Mouse (Mus musculus) intestine, embryonic 14.5 days (tissue): Measurements from ENCODE around the gene Prpf31. TPM values are rescaled to one million over a fixed set of nuclear protein-coding genes. Genes with fewer than 3 reads are reported as not detected.
"Not testable (repeated sequence)": the region's sequence is repeated elsewhere in the genome, so short reads cannot be mapped to it uniquely, and the experiment has no call there.

Experiments
- ATAC-seq: fragments of 200-750 bp; cut with Nextera tagmentation; replicated peaks from 2 replicates; pipeline ENCODE4 v1.8.0; 2017; ENCODE audit warnings: low read depth, moderate number of reproducible peaks, moderate TSS enrichment, moderate library complexity; ENCODE audit not compliant: low FRiP score, low TSS enrichment
- DNase-seq: peaks from one replicate; pipeline ENCODE4 v3.0.0-alpha.2; 2018; ENCODE audit warnings: low spot score
- H3K27ac ChIP-seq: fragments of 300-500 bp; sonication (generic); 2 replicates; pipeline ENCODE4 v1.5.1; 2014; ENCODE audit warnings: low read depth, mild to moderate bottlenecking, control low read depth
- H3K27me3 ChIP-seq: fragments of 300-500 bp; sonication (generic); replicated peaks from 2 replicates; pipeline ENCODE4 v1.6.1; 2014; ENCODE audit warnings: low read length, control low read depth; ENCODE audit not compliant: control insufficient read depth, insufficient read depth
- H3K36me3 ChIP-seq: fragments of 300-500 bp; sonication (generic); 2 replicates; pipeline ENCODE4 v1.6.1; 2014; ENCODE audit warnings: low read length, control low read depth; ENCODE audit not compliant: control insufficient read depth, insufficient read depth
- H3K4me1 ChIP-seq: fragments of 300-500 bp; sonication (generic); replicated peaks from 2 replicates; pipeline ENCODE4 v1.6.1; 2014; ENCODE audit warnings: low read length, control low read depth, mixed read lengths; ENCODE audit not compliant: control insufficient read depth, insufficient read depth
- H3K4me2 ChIP-seq: fragments of 300-500 bp; sonication (generic); 2 replicates; pipeline ENCODE4 v1.6.1; 2014; ENCODE audit warnings: low read length
- H3K4me3 ChIP-seq: fragments of 300-500 bp; sonication (generic); 2 replicates; pipeline ENCODE4 v1.5.1; 2014; ENCODE audit warnings: low read depth, low read length, control low read depth, mixed read lengths
- H3K9ac ChIP-seq: fragments of 300-500 bp; sonication (generic); 2 replicates; pipeline ENCODE4 v1.6.1; 2014; ENCODE audit warnings: mild to moderate bottlenecking, low read length
- H3K9me3 ChIP-seq: fragments of 300-500 bp; sonication (generic); 2 replicates; pipeline ENCODE4 v1.6.1; 2016; ENCODE audit warnings: low read length, control low read depth; ENCODE audit not compliant: control insufficient read depth
- WGBS: fragments of 180-500 bp; shearing (Covaris S2); extraction: QIAGEN DNeasy Blood & Tissue Kit; methylation state at CpG from one replicate; pipeline ENCODE4 v1.1.7; 2014; 5-methylcytosine and 5-hydroxymethylcytosine counted together
- polyA plus RNA-seq: library from polyadenylated mRNA; unstranded; fragments of >200 nt; fragmentation: Nextera tagmentation; extraction: Ambion mirVana; gene quantifications from 2 replicates; pipeline ENCODE4 v1.2.1, GENCODE M21; 2014

Gene Prpf31
- polyA plus RNA-seq, 1 experiment from 2014 or later: 94.8 TPM

GRCm38 (mm10) chr7:3594686-3595085 is 35.1 kb upstream of the Prpf31 start:
- no peak for DNase-seq
- H3K4me1 ChIP-seq: no peaks in the 10 kb centered on the region
- H3K4me2 ChIP-seq: no peak overlapping the region
- no peaks in the 10 kb centered on the region for H3K27me3 ChIP-seq
- no peak for ATAC-seq
- H3K4me3 ChIP-seq: no peak overlapping the region
- no peaks in the 10 kb centered on the region for H3K36me3 ChIP-seq
- no peaks in the 10 kb centered on the region for H3K9me3 ChIP-seq
- H3K27ac ChIP-seq: no peak overlapping the region
- no peak overlapping the region for H3K9ac ChIP-seq
- 14% methylated on average over 5 of the region's 5 CpGs for WGBS

GRCm38 (mm10) chr7:3595146-3595545 is 34.6 kb upstream of the Prpf31 start:
- 15% methylated on average over 9 of the region's 9 CpGs for WGBS
- H3K36me3 ChIP-seq: no peaks in the 10 kb centered on the region
- H3K27ac ChIP-seq: no peak overlapping the region
- no peak overlapping the region for H3K4me2 ChIP-seq
- H3K4me1 ChIP-seq: no peaks in the 10 kb centered on the region
- no peaks in the 10 kb centered on the region for H3K27me3 ChIP-seq
- ATAC-seq: no peak
- H3K4me3 ChIP-seq: no peak overlapping the region
- H3K9me3 ChIP-seq: no peaks in the 10 kb centered on the region
- H3K9ac ChIP-seq: no peak overlapping the region
- DNase-seq: no peak

GRCm38 (mm10) chr7:3597755-3598154 is 32.0 kb upstream of the Prpf31 start:
- H3K27ac ChIP-seq, H3K4me1 ChIP-seq, DNase-seq, H3K4me3 ChIP-seq, H3K27me3 ChIP-seq, H3K36me3 ChIP-seq, H3K9ac ChIP-seq, H3K4me2 ChIP-seq, H3K9me3 ChIP-seq, ATAC-seq: not testable (repeated sequence)
- WGBS: 58% methylated on average over 1 of the region's 1 CpGs

DNA sequence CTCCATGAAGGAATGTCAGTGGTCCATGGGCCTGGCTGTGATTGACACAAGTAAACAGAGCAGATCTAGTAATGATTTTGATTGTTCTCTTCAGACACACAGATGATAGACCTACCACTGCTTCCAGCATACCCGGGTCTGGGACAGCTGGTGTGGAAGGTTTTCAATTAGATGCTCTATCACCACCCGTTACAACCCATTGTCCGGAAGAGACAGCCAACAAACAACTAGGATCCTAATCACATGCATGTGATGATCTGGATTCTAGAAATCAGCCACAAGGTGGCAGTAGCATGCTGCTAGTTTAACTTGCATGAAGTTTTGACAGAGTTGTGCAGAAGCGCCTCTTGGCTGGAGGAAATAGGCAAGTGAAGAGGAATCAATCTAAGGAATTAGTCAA is 28.7 kb upstream of the Prpf31 start:
- Histone ChIP-seq H3K4me2 (no peak overlapping the region), H3K27me3 (no peaks in the 10 kb centered on the region), H3K4me3 (no peak overlapping the region), H3K9me3 (0 out of 2 replicates have a peak, but pooled peaks cover 2% of the 10 kb centered on the region), H3K27ac (no peak overlapping the region), H3K4me1 (no peaks in the 10 kb centered on the region), H3K36me3 (no peaks in the 10 kb centered on the region), H3K9ac (no peak overlapping the region)
- WGBS: 15% methylated on average over 4 of the region's 4 CpGs
- ATAC-seq (no peak; the same call in 1 of the 2 replicates), DNase-seq (peak; percentile 73)

- Histone ChIP-seq H3K9ac (no peak overlapping the region), H3K4me3 (no peak overlapping the region), H3K4me1 (0 out of 2 replicates have a peak, but pooled peaks cover 2% of the 10 kb centered on the region), H3K9me3 (0 out of 2 replicates have a peak, but pooled peaks cover 2% of the 10 kb centered on the region), H3K36me3 (no peaks in the 10 kb centered on the region), H3K27me3 (no peaks in the 10 kb centered on the region), H3K4me2 (no peak overlapping the region), H3K27ac (no peak overlapping the region)
- 19% methylated on average over 2 of the region's 2 CpGs for WGBS
- ATAC-seq (peak; percentile 76; the same call in 1 of the 2 replicates), DNase-seq (no peak)
Observed at GRCm38 (mm10) chr7:3606798-3607197, 23.0 kb upstream of the Prpf31 start.

DNA sequence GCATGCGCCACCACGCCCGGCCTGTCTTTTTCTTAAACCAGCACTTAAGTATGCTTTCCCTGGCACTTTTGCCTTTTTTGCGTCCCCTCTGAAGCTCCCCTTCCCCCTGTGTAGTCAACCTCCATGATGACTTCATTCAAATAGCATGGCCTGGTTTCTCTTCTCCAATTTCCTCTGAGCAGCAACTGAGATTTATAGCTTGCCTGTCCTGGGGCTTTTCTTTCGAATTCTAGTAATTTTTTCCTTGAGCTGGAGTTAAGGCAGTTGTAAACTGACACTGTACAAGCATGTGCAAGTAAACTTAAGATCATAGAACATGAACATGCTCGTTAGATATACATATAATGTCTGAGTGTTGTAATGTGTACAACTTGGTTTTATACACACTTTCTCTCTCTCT is 22.4 kb upstream of the Prpf31 start:
- no peaks in the 10 kb centered on the region for H3K36me3 ChIP-seq
- H3K27ac ChIP-seq: no peak overlapping the region
- no peak for DNase-seq
- 0 out of 2 replicates have a peak, but pooled peaks cover 2% of the 10 kb centered on the region for H3K4me1 ChIP-seq
- WGBS: 74% methylated on average over 6 of the region's 6 CpGs
- H3K27me3 ChIP-seq: no peaks in the 10 kb centered on the region
- H3K9me3 ChIP-seq: 0 out of 2 replicates have a peak, but pooled peaks cover 2% of the 10 kb centered on the region
- no peak overlapping the region for H3K9ac ChIP-seq
- H3K4me3 ChIP-seq: no peak overlapping the region
- no peak overlapping the region for H3K4me2 ChIP-seq
- ATAC-seq: no peak

- no peaks in the 10 kb centered on the region for H3K36me3 ChIP-seq
- 96% methylated on average over 3 of the region's 3 CpGs for WGBS
- no peak overlapping the region for H3K4me2 ChIP-seq
- 0 out of 2 replicates have a peak, but pooled peaks cover 2% of the 10 kb centered on the region for H3K4me1 ChIP-seq
- H3K27me3 ChIP-seq: no peaks in the 10 kb centered on the region
- no peak overlapping the region for H3K27ac ChIP-seq
- H3K4me3 ChIP-seq: no peak overlapping the region
- DNase-seq (no peak), ATAC-seq (no peak)
- H3K9ac ChIP-seq: no peak overlapping the region
- 0 out of 2 replicates have a peak, but pooled peaks cover 2% of the 10 kb centered on the region for H3K9me3 ChIP-seq
Observed at GRCm38 (mm10) chr7:3608668-3609067, 21.1 kb upstream of the Prpf31 start.

- Histone ChIP-seq H3K27ac (no peak overlapping the region), H3K9ac (no peak overlapping the region), H3K9me3 (0 out of 2 replicates have a peak, but pooled peaks cover 2% of the 10 kb centered on the region), H3K4me1 (0 out of 2 replicates have a peak, but pooled peaks cover 2% of the 10 kb centered on the region), H3K4me3 (no peak overlapping the region), H3K4me2 (no peak overlapping the region), H3K27me3 (no peaks in the 10 kb centered on the region), H3K36me3 (no peaks in the 10 kb centered on the region)
- DNase-seq: no peak
- ATAC-seq: no peak
- WGBS: 54% methylated on average over 3 of the region's 3 CpGs
Observed at GRCm38 (mm10) chr7:3609082-3609481, 20.7 kb upstream of the Prpf31 start.

DNA sequence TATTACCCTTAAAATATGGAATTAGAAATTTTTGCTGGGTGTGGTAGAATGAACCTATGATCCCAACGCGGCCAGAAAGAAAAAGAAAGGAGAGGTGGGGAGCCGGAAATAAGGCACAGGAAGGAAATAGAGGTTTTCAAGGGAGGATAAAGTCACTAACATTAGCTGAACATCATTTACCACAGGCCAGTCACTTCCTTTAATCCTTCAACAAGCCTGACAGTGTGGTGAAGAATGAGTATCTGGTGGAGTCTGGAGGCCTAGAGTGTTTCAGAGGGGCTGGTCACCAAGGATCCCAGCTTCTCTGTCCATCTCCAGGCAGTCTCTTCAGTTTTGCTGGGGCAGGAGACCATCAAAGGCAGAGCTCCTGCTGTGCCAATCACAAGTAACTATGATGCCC is 19.3 kb upstream of the Prpf31 start:
- no peaks in the 10 kb centered on the region for H3K27me3 ChIP-seq
- H3K9me3 ChIP-seq: 0 out of 2 replicates have a peak, but pooled peaks cover 2% of the 10 kb centered on the region
- WGBS: 76% methylated on average over 3 of the region's 3 CpGs
- H3K27ac ChIP-seq: no peak overlapping the region
- no peak overlapping the region for H3K9ac ChIP-seq
- no peak for DNase-seq
- H3K4me1 ChIP-seq: 0 out of 2 replicates have a peak, but pooled peaks cover 2% of the 10 kb centered on the region
- H3K36me3 ChIP-seq: no peaks in the 10 kb centered on the region
- no peak overlapping the region for H3K4me3 ChIP-seq
- ATAC-seq: no peak
- H3K4me2 ChIP-seq: no peak overlapping the region
